Mouse (Mus musculus): ENCODE data around the gene Ddx20. TPM values are rescaled to one million over a fixed set of nuclear protein-coding genes. Genes with fewer than 3 reads are reported as not detected.

Gene Ddx20
- polyA plus RNA-seq, 1 experiment = not detected

DNA sequence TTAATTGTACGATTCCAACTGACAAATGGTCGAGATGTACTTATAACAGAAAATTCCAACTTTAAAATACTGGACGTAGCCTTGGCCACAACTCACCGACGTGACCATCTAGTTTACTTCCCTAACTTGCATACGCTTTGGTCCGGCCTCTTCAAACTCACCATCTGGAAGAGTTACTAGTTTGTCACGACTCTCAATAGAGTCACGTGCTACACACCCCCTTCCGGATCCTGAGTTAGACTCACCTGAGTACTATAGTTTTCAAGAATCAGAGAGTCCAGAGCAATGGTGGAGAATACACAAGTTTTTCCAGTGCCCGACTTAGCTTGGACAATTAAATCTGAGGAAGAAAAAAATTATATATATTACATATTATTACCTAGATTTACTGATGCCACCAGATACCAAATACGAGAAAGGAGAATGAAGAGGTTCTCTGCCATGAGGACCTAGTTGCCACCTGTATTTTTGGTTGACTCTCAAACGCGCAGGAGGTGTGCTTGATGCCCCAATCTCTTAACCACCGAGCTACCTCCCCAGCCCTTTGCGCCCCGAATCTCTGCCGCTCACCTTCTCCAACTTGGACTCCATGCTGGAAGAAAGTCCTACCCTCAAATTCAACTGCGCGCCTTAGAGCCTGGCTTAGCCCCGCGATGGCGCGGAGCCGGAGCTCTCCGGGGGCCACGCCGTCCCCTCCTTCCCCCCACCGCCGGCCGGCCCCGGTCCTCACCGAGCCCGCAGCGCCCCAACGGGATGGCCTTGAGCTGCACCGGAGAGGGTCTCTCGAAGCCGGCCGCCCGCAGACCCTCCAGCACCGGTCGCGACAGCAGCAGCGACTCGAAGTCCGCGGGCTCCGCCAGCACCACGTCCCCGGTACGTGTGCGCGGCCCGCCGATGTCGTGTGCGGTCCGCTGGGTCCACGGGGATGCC is 715 bp downstream of the Ddx20 start:
- no peak for TF ChIP-seq POLR2A (IDR thresholded peaks at IDR 0.05; ENCODE audit: insufficient read depth, low read depth, low read length)
- no peak for TF ChIP-seq CTCF (IDR thresholded peaks at IDR 0.05; ENCODE audit: insufficient read depth, low read depth, low read length)
- Histone ChIP-seq H3K4me3 (ENCODE audit: insufficient read depth, low read depth, low read length) (peak overlapping the region; percentile 60), H3K27ac (ENCODE audit: insufficient read depth, low read depth, low read length) (no peak overlapping the region), H3K4me1 (ENCODE audit: control insufficient read depth, insufficient read depth, low read length) (no peaks in the 10 kb centered on the region)
- WGBS = 9% methylated on average over 60 of the region's 60 CpGs

- no peak for TF ChIP-seq POLR2A (IDR thresholded peaks at IDR 0.05; ENCODE audit: insufficient read depth, low read depth, low read length)
- no peak for TF ChIP-seq CTCF (IDR thresholded peaks at IDR 0.05; ENCODE audit: insufficient read depth, low read depth, low read length)
- 90% methylated on average over 7 of the region's 7 CpGs for WGBS
- H3K4me1 ChIP-seq (ENCODE audit: control insufficient read depth, insufficient read depth, low read length) = no peaks in the 10 kb centered on the region
- no peak overlapping the region for H3K27ac ChIP-seq (ENCODE audit: insufficient read depth, low read depth, low read length)
- H3K4me3 ChIP-seq (ENCODE audit: insufficient read depth, low read depth, low read length) = no peak overlapping the region
Measured at GRCm38 (mm10) chr3:105680346-105680745, 7.0 kb downstream of the Ddx20 start.

- H3K4me3 ChIP-seq (ENCODE audit: insufficient read depth, low read depth, low read length) = no peak overlapping the region
- TF ChIP-seq CTCF (IDR thresholded peaks at IDR 0.05; ENCODE audit: insufficient read depth, low read depth, low read length) = no peak
- no peak for TF ChIP-seq POLR2A (IDR thresholded peaks at IDR 0.05; ENCODE audit: insufficient read depth, low read depth, low read length)
- no peaks in the 10 kb centered on the region for H3K4me1 ChIP-seq (ENCODE audit: control insufficient read depth, insufficient read depth, low read length)
- WGBS = 35% methylated on average over 2 of the region's 2 CpGs
- H3K27ac ChIP-seq (ENCODE audit: insufficient read depth, low read depth, low read length) = no peak overlapping the region
Measured at GRCm38 (mm10) chr3:105675932-105676331, 11.4 kb downstream of the Ddx20 start.

DNA sequence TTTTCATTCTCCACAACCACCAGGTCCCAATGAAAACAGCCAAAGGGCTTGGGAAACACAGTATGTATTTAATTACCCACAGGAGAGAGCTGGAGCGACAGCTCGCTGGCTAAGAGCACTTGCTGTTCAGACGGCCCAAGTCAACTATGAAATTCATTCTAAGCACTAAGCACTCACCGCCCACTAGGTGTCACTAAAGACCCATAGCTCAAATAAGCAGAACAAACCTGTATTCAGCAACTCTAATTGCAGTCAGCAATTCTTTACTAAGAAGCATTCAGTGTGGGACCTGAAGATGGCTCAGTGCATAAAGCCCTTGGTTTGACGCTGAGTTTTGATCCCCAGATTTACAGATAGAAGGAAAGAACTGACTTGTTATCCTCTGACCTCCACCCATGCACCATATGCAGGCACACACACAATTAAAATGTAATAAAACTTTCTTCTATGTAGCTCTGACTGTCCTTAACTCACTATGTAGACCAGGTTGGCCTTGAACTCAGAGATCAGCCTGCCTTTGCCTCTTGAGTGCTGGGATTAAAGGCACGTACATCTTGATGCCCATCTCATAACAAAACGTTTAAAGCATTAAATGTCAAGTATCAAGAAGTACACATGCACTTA is 12.7 kb downstream of the Ddx20 start:
- TF ChIP-seq POLR2A (IDR thresholded peaks at IDR 0.05; ENCODE audit: insufficient read depth, low read depth, low read length) (no peak), CTCF (IDR thresholded peaks at IDR 0.05; ENCODE audit: insufficient read depth, low read depth, low read length) (no peak)
- H3K4me1 ChIP-seq (ENCODE audit: control insufficient read depth, insufficient read depth, low read length) = no peaks in the 10 kb centered on the region
- 20% methylated on average over 7 of the region's 7 CpGs for WGBS
- H3K27ac ChIP-seq (ENCODE audit: insufficient read depth, low read depth, low read length) = no peak overlapping the region
- no peak overlapping the region for H3K4me3 ChIP-seq (ENCODE audit: insufficient read depth, low read depth, low read length)

DNA sequence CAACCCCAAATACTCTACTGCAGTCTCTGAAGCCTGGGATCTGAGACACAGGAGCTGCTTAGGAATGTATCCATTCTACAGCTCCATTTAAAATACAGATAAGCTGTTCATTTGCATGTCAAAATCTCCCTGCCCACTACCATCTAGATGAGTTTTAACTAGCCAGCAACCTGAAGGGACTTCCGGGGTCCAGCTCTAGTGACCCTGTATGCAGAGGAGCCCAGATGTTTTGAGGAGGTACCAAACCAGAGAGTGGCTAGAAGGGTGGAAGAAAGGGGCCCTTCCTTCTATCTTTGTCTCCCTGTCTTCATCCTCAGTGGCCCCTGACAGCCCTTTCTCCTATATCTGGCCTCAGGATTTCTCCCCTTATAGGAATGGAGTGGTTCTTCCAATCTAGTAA is 16.6 kb downstream of the Ddx20 start:
- 92% methylated on average over 1 of the region's 1 CpGs for WGBS

GRCm38 (mm10) chr3:105669776-105670175 is 17.6 kb downstream of the Ddx20 start:
- Histone ChIP-seq H3K27ac (ENCODE audit: insufficient read depth, low read depth, low read length) (no peak overlapping the region), H3K4me3 (ENCODE audit: insufficient read depth, low read depth, low read length) (no peak overlapping the region), H3K4me1 (ENCODE audit: control insufficient read depth, insufficient read depth, low read length) (peaks cover 6% of the 10 kb centered on the region; the same call in 1 of the 2 replicates)
- TF ChIP-seq CTCF (IDR thresholded peaks at IDR 0.05; ENCODE audit: insufficient read depth, low read depth, low read length) (no peak), POLR2A (IDR thresholded peaks at IDR 0.05; ENCODE audit: insufficient read depth, low read depth, low read length) (no peak)
- WGBS = 96% methylated on average over 3 of the region's 3 CpGs

More for the DNA sequence above, 16.6 kb downstream of the Ddx20 start:
- peaks cover 6% of the 10 kb centered on the region; the same call in 1 of the 2 replicates for H3K4me1 ChIP-seq (ENCODE audit: control insufficient read depth, insufficient read depth, low read length)
- H3K27ac ChIP-seq (ENCODE audit: insufficient read depth, low read depth, low read length) = no peak overlapping the region
- H3K4me3 ChIP-seq (ENCODE audit: insufficient read depth, low read depth, low read length) = no peak overlapping the region
- TF ChIP-seq POLR2A (IDR thresholded peaks at IDR 0.05; ENCODE audit: insufficient read depth, low read depth, low read length) (no peak), CTCF (IDR thresholded peaks at IDR 0.05; ENCODE audit: insufficient read depth, low read depth, low read length) (no peak)

GRCm38 (mm10) chr3:105668161-105668560 is 19.2 kb downstream of the Ddx20 start:
- Histone ChIP-seq H3K4me3 (ENCODE audit: insufficient read depth, low read depth, low read length) (no peak overlapping the region), H3K27ac (ENCODE audit: insufficient read depth, low read depth, low read length) (no peak overlapping the region), H3K4me1 (ENCODE audit: control insufficient read depth, insufficient read depth, low read length) (peaks cover 6% of the 10 kb centered on the region; the same call in 1 of the 2 replicates)
- TF ChIP-seq CTCF (IDR thresholded peaks at IDR 0.05; ENCODE audit: insufficient read depth, low read depth, low read length) = no peak
- TF ChIP-seq POLR2A (IDR thresholded peaks at IDR 0.05; ENCODE audit: insufficient read depth, low read depth, low read length) = no peak
- WGBS = 26% methylated on average over 9 of the region's 9 CpGs

DNA sequence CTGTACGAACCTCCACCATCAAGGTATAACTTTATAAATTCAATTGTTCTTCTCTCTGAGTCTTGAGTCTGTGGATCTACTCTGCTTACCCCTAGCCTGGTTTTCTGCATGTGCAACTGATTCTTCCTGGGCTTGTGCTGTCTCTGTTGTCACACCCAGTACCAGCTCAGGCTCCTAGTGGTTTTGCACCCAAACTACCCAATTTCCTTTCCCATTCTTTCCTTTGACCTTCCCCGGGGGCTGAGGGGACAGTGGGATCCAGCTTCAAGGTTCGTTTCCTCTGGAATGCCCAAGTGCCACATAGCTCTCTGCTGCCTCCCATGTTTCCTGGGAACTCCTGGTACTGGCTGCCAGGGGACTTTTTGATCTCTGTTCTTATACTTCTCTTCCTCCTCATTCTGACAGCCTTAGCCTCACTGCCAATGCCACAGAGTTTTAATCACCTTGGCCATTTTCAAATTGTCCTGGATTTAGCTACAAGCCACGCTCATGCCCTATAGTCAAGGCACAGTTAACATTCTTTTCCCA is 20.3 kb downstream of the Ddx20 start:
- TF ChIP-seq POLR2A (IDR thresholded peaks at IDR 0.05; ENCODE audit: insufficient read depth, low read depth, low read length) (no peak), CTCF (IDR thresholded peaks at IDR 0.05; ENCODE audit: insufficient read depth, low read depth, low read length) (no peak)
- H3K27ac ChIP-seq (ENCODE audit: insufficient read depth, low read depth, low read length) = no peak overlapping the region
- H3K4me3 ChIP-seq (ENCODE audit: insufficient read depth, low read depth, low read length) = no peak overlapping the region
- peaks cover 6% of the 10 kb centered on the region; the same call in 1 of the 2 replicates for H3K4me1 ChIP-seq (ENCODE audit: control insufficient read depth, insufficient read depth, low read length)
- WGBS = 72% methylated on average over 4 of the region's 4 CpGs
